Mouse (Mus musculus) intestine, embryonic 14.5 days (tissue): ENCODE data around the gene Gm5141. TPM values are rescaled to one million over a fixed set of nuclear protein-coding genes. Genes with fewer than 3 reads are reported as not detected.
"Not testable (repeated sequence)": the region's sequence is repeated elsewhere in the genome, so short reads cannot be mapped to it uniquely, and the experiment has no call there.

ENCODE experiments used
- ATAC-seq: fragments of 200-750 bp; cut with Nextera tagmentation; replicated peaks from 2 replicates; pipeline ENCODE4 v1.8.0; 2017; ENCODE audit warnings: low read depth, moderate number of reproducible peaks, moderate TSS enrichment, moderate library complexity; ENCODE audit not compliant: low FRiP score, low TSS enrichment
- DNase-seq: peaks from one replicate; pipeline ENCODE4 v3.0.0-alpha.2; 2018; ENCODE audit warnings: low spot score
- H3K27ac ChIP-seq: fragments of 300-500 bp; sonication (generic); 2 replicates; pipeline ENCODE4 v1.5.1; 2014; ENCODE audit warnings: low read depth, mild to moderate bottlenecking, control low read depth
- H3K27me3 ChIP-seq: fragments of 300-500 bp; sonication (generic); replicated peaks from 2 replicates; pipeline ENCODE4 v1.6.1; 2014; ENCODE audit warnings: low read length, control low read depth; ENCODE audit not compliant: control insufficient read depth, insufficient read depth
- H3K36me3 ChIP-seq: fragments of 300-500 bp; sonication (generic); 2 replicates; pipeline ENCODE4 v1.6.1; 2014; ENCODE audit warnings: low read length, control low read depth; ENCODE audit not compliant: control insufficient read depth, insufficient read depth
- H3K4me1 ChIP-seq: fragments of 300-500 bp; sonication (generic); replicated peaks from 2 replicates; pipeline ENCODE4 v1.6.1; 2014; ENCODE audit warnings: low read length, control low read depth, mixed read lengths; ENCODE audit not compliant: control insufficient read depth, insufficient read depth
- H3K4me2 ChIP-seq: fragments of 300-500 bp; sonication (generic); 2 replicates; pipeline ENCODE4 v1.6.1; 2014; ENCODE audit warnings: low read length
- H3K4me3 ChIP-seq: fragments of 300-500 bp; sonication (generic); 2 replicates; pipeline ENCODE4 v1.5.1; 2014; ENCODE audit warnings: low read depth, low read length, control low read depth, mixed read lengths
- H3K9ac ChIP-seq: fragments of 300-500 bp; sonication (generic); 2 replicates; pipeline ENCODE4 v1.6.1; 2014; ENCODE audit warnings: mild to moderate bottlenecking, low read length
- H3K9me3 ChIP-seq: fragments of 300-500 bp; sonication (generic); 2 replicates; pipeline ENCODE4 v1.6.1; 2016; ENCODE audit warnings: low read length, control low read depth; ENCODE audit not compliant: control insufficient read depth
- WGBS: fragments of 180-500 bp; shearing (Covaris S2); extraction: QIAGEN DNeasy Blood & Tissue Kit; methylation state at CpG from one replicate; pipeline ENCODE4 v1.1.7; 2014; 5-methylcytosine and 5-hydroxymethylcytosine counted together
- microRNA counts: library from miRNA; unstranded; fragments of <30 nt; microRNA quantifications from one replicate; lab custom pipeline; 2016
- microRNA-seq: library from miRNA; unstranded; fragments of <30 nt; microRNA quantifications from one replicate; pipeline ENCODE4, GENCODE M21; 2016
- polyA plus RNA-seq: library from polyadenylated mRNA; unstranded; fragments of >200 nt; fragmentation: Nextera tagmentation; extraction: Ambion mirVana; gene quantifications from 2 replicates; pipeline ENCODE4 v1.2.1, GENCODE M21; 2014

Gene Gm5141
- polyA plus RNA-seq, 1 experiment from 2014 or later = 8.8 TPM

DNA sequence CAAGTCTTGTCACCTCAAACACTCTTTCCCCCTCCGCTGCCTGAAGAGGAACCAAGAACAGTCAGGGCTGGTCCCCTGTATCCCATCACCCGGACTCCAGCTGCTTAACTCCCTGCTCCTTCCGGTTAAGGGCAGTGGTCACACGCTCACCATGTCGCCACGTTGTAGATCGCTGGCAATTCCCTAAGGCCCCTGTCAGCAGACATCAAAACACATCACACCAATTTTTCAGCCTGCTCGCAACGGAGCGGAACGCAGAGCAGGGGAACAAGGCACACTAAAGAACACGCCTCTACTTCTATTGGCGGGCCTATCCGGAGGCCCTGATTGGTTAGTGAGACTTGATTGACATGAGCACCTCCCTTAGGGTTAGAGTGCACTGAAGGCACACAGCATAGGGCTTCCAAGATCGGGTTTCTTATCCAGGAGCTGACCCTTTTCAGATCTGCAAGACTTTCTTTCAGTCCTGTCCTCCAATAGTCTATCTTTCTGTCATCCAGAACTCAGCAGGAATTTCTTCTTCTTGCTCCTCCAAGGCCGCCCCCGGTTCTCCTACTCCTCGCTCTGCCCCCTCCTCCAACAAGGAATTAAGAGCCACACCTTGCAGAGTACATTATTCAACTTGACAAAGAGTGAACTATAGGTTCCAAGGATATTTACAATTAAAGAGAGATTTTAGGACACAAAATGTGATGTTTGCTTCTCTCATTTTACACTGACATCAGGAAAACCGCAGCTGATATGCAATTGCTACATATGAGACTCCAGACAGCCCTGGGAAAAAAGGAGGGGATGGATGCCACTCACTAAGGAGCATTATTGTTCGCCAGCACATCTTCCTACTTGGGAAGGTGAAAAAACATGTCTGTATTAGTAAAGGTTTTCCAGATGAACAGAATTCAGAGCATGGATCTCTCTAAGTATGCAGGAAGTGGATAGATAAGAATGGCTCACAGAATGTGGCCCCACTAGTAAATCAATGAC, 24.9 kb downstream of the Gm5141 start, which contains the start of gene Platr25:
Gene Platr25, minus strand, starts transcription at position 278 of the 984 bp plus-strand sequence.
- WGBS = 9% methylated on average over 20 of the region's 20 CpGs

GRCm38 (mm10) chr13:62733322-62733721, 52.3 kb downstream of the Gm5141 start:
- no peaks in the 10 kb centered on the region for H3K4me1 ChIP-seq
- H3K36me3 ChIP-seq = no peaks in the 10 kb centered on the region
- H3K27ac ChIP-seq = no peak overlapping the region
- H3K4me3 ChIP-seq = no peak overlapping the region
- H3K4me2 ChIP-seq = no peak overlapping the region
- H3K9ac ChIP-seq = no peak overlapping the region
- 73% methylated on average over 2 of the region's 2 CpGs for WGBS
- H3K9me3 ChIP-seq = no peaks in the 10 kb centered on the region
- H3K27me3 ChIP-seq = no peaks in the 10 kb centered on the region
- DNase-seq (no peak), ATAC-seq (no peak)

More for the DNA sequence above, 24.9 kb downstream of the Gm5141 start, which contains the start of gene Platr25:
- Histone ChIP-seq H3K4me3 (peak within 1 kb of the TSS; percentile 49), H3K4me2 (peak within 1 kb of the TSS; percentile 43), H3K9ac (peak within 1 kb of the TSS; percentile 38)
- DNase-seq (peak; percentile 85), ATAC-seq (peak; percentile 90)
- H3K4me1 ChIP-seq, H3K27ac ChIP-seq, H3K36me3 ChIP-seq, H3K27me3 ChIP-seq, H3K9me3 ChIP-seq: not testable (repeated sequence)

MicroRNA genes within 50 kb of the gene (microRNA counts, 519-probe panel; counts per million panel counts)
- not detected for microRNA mmu-miR-713 (lab: Ali Mortazavi, UCI)

Small RNA genes within 50 kb of the gene (microRNA-seq; reads per million reads assigned to microRNA genes)
- gene Gm24588 (not detected), gene Mir713 (not detected)

Other genes starting within 250 kb of the Gm5141 start
- gene Zfp935, start 227.3 kb downstream of the Gm5141 start, polyA plus RNA-seq = not detected in 2 replicates
- gene Zfp934, start 214.6 kb downstream of the Gm5141 start, polyA plus RNA-seq = 19.2 and 19.6 TPM in 2 replicates
- gene 6720489N17Rik, start 161.6 kb downstream of the Gm5141 start, polyA plus RNA-seq = 12.1 and 15.3 TPM in 2 replicates
- 26.0 and 30.7 TPM in 2 replicates for gene Platr25, start 25.1 kb downstream of the Gm5141 start, polyA plus RNA-seq
- 123 and 142 TPM in 2 replicates for gene Fbp2, start 72.6 kb upstream of the Gm5141 start, polyA plus RNA-seq
- gene Fbp1, start 102.5 kb upstream of the Gm5141 start, polyA plus RNA-seq = 0.47 and 0.51 TPM in 2 replicates
- gene 2010111I01Rik, start 179.1 kb upstream of the Gm5141 start, polyA plus RNA-seq = 135 and 152 TPM in 2 replicates